Mouse (Mus musculus): Measurements from ENCODE around the gene Smim24.

Smim24 gene

GRCm38 (mm10) chr10:81392781-81393185, at the start of gene Smim24:
Gene Smim24, plus strand, starts transcription at chr10:81393051.
- no peak for DNase-seq

GRCm38 (mm10) chr10:81344421-81345161, 48.3 kb upstream of the Smim24 start:
- DNase-seq: no peak

- DNase-seq: no peak
These were observed 47.7 kb upstream of the Smim24 start for GRCm38 (mm10) chr10:81345162-81345534.

GRCm38 (mm10) chr10:81346453-81347067, 46.3 kb upstream of the Smim24 start:
- DNase-seq: peak; percentile 63 to 75

- DNase-seq: no peak
These were observed 43.7 kb upstream of the Smim24 start for GRCm38 (mm10) chr10:81349146-81349545.

GRCm38 (mm10) chr10:81349961-81350350, 42.9 kb upstream of the Smim24 start:
- DNase-seq: no peak

- peak; percentile 97 to 99 for DNase-seq
These were observed 42.3 kb upstream of the Smim24 start, which contains the start of gene Hmg20b for GRCm38 (mm10) chr10:81350351-81351063. Gene Hmg20b, minus strand, starts transcription at chr10:81350480.

GRCm38 (mm10) chr10:81351678-81352291, 41.1 kb upstream of the Smim24 start:
- DNase-seq: no peak

- no peak for DNase-seq
These were observed 37.9 kb upstream of the Smim24 start for GRCm38 (mm10) chr10:81354738-81355477.

- no peak for DNase-seq
These were observed 37.3 kb upstream of the Smim24 start for GRCm38 (mm10) chr10:81355533-81355932.

- DNase-seq: no peak
These were observed 36.4 kb upstream of the Smim24 start for GRCm38 (mm10) chr10:81356352-81356990.

- peak; percentile 83 to 86 for DNase-seq
These were observed 35.6 kb upstream of the Smim24 start, which contains the start of gene Mfsd12 for GRCm38 (mm10) chr10:81356991-81357844. Gene Mfsd12, plus strand, starts transcription at chr10:81357491.

GRCm38 (mm10) chr10:81358209-81358608, 34.6 kb upstream of the Smim24 start:
- no peak for DNase-seq

- DNase-seq: no peak
These were observed 34.0 kb upstream of the Smim24 start for GRCm38 (mm10) chr10:81358841-81359240.

- DNase-seq: no peak
These were observed 32.1 kb upstream of the Smim24 start for GRCm38 (mm10) chr10:81360721-81361120.

- no peak for DNase-seq
These were observed 30.4 kb upstream of the Smim24 start for GRCm38 (mm10) chr10:81362336-81362949.

GRCm38 (mm10) chr10:81363436-81364346, 29.2 kb upstream of the Smim24 start:
- DNase-seq: no peak

GRCm38 (mm10) chr10:81364666-81365065, 28.2 kb upstream of the Smim24 start:
- no peak for DNase-seq

- no peak for DNase-seq
These were observed 27.8 kb upstream of the Smim24 start for GRCm38 (mm10) chr10:81365073-81365472.

Data from spleen, adult 18-20 months (tissue).